Mouse (Mus musculus) lung, adult 2 months (tissue): Measurements from ENCODE around the gene Rpa3. TPM values are rescaled to one million over a fixed set of nuclear protein-coding genes. Genes with fewer than 3 reads are reported as not detected.
A peak's percentile ranks its signal among the peaks of the same experiment; 100 is the strongest.

Experiments
- DNase-seq: peaks from one replicate; pipeline ENCODE4 v3.0.0; 2022
- H3K4me1 ChIP-seq: fragments of 200-500 bp; 2 replicates; pipeline ENCODE4 v1.6.1; 2011; ENCODE audit warnings: low read length; ENCODE audit not compliant: control insufficient read depth, insufficient read depth
- H3K4me3 ChIP-seq: fragments of 200-500 bp; replicated peaks from 2 replicates; pipeline ENCODE3; 2011; ENCODE audit warnings: low read depth, mild to moderate bottlenecking, control low read depth, low read length; ENCODE audit errors: extremely low read depth
- CTCF ChIP-seq: fragments of 200-500 bp; IDR thresholded peaks from 2 replicates; pipeline ENCODE4 v1.5.1; 2011; ENCODE audit warnings: mild to moderate bottlenecking, low read length, control low read depth; ENCODE audit not compliant: insufficient read depth
- POLR2A ChIP-seq: fragments of 200-500 bp; IDR thresholded peaks from 2 replicates; pipeline ENCODE4 v1.6.1; 2011; ENCODE audit warnings: low read depth, mild to moderate bottlenecking, control low read depth, low read length, borderline replicate concordance; ENCODE audit errors: extremely low read depth
- WGBS: fragments of 180-500 bp; shearing (Covaris S2); methylation state at CpG from one replicate; pipeline ENCODE4 v1.1.7; 2018; 5-methylcytosine and 5-hydroxymethylcytosine counted together
- polyA plus RNA-seq: library from polyadenylated mRNA; depleted of rRNA; stranded (reverse); fragments of >200 nt; gene quantifications from 2 replicates; pipeline ENCODE4 v1.2.3, GENCODE M21; 2012; rRNA removed

Gene Rpa3
- polyA plus RNA-seq, result 1.8 and 3.7 TPM in 2 replicates

DNA sequence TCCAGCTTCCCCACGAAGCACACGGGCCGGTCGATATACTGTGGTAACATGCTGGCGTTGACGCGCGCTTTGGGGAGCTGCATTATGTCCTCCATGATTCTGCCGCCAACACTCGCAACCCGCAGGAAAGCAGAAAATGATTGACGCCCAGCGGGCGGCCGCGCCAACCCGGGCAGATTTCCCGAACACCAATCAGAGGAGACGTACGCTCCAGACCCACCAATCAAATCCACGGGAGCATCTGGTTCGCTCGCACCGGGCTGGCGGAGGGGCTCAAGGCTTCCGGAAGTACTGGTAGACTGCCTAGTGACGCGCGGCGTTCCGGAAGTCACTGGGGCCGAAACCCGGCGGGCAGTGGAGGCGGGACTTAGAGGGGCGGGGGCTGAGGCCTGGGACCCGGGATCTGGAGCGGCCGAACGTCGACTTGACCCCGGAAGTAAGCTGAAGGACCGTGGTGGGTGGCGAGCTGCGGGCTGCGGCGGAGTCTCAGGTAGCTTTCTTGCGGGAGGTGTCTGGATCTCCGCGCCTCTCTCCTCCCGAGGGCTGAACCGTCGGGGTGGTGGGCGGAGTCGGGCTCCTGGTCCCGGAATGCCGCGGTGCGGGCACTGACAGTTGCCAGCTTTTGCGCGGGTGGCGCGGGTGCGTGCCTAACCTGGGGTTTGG is at the start of gene Rpa3, which contains the start of the genes Umad1 and Gm45062:
Gene Rpa3 (minus strand): TSS at position 170 of the 663 bp plus-strand sequence.
Gene Umad1 (plus strand): TSS at position 285 of the 663 bp plus-strand sequence.
Gene Gm45062 (plus strand): TSS at position 447 of the 663 bp plus-strand sequence.
- Histone ChIP-seq H3K4me1 (no peaks in the 10 kb centered on the region; the same call in 1 of the 2 replicates), H3K4me3 (peak within 1 kb of the TSS; percentile 99)
- WGBS, result under 1% methylated on average over 64 of the region's 64 CpGs
- peak; percentile 97 for DNase-seq
- TF ChIP-seq POLR2A (peak; percentile 71; the same call in 1 of the 2 replicates), CTCF (no peak)

DNA sequence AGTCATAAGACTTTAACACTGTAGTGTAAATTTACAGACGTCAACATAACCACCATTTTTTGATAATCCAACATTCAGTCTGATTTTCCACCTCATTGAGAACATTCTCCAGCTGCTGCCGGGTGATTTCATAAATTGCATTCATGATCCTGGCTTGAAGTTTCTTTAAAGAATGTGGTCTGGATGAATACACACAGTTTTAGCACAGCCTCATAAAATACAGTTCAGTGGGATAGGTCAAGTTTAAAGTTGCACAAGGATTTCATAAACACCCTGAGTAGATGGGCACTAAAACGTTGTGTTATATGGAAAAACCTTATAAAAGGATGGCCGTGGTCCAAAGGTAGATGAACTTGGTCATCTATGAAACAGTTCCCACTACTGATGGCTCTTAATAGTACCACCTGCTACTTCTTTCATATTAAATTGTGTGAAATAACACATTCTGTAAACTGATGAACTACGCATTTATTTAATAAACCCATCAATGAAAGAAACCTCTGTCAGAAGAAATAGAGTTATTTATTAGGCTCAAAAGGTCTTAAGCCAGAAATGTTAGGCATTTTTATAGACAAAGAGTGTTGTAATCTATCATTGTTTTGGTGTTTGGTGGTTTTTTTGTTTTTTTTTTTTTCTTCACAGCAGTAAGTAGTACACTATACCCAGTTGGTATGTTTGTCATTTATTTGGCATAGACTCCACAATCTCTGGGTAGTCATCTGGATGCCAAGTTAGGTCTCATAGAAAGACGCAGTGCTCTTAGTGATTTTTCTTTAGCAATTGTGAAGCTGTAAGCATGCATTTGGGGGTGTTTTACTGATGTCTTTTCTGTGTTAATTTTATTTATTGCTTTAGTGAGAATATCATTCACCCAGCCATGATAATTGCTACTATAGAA is 49.2 kb upstream of the Rpa3 start:
- no peak for DNase-seq
- no peak overlapping the region for H3K4me3 ChIP-seq
- H3K4me1 ChIP-seq, result no peaks in the 10 kb centered on the region
- TF ChIP-seq CTCF (no peak), POLR2A (no peak)
- 78% methylated on average over 6 of the region's 6 CpGs for WGBS

DNA sequence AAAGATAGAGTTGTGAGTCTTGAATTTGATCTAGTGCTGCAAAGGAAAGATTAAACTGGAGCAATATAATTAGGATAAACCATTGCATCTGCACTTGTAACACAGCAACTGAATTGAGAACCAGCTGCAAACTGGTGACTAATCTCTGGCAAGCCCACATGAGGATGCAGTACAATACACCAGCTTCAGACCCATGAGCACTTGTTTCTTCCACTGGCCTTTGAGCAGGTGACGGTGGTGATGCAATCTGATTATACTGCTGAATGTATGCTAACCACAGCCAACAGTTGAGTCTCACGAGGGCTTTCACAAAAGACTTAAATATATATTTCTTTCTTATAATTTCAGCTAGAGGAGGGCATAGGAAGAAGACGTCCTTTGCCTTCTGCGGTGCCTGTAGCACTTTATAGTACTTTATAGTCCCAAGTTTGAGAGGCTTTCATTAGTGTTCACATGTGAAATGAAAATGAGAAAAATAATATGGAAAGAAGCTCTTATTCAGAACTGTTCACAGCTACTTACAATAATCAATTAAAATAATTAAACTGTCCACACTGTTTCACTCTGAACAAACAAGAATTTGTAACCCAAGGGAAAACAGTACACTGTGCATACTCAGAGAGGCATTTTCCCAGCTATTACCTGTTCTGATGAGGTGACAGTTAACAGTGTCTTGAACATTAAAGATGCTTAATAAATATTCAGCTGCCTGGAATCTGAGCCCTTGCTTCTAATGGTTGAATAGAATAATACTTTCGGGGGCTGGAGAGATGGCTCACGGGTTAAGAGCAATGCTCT is 40.3 kb upstream of the Rpa3 start:
- WGBS, result 80% methylated on average over 6 of the region's 6 CpGs
- TF ChIP-seq CTCF, result no peak
- no peak for TF ChIP-seq POLR2A
- Histone ChIP-seq H3K4me3 (no peak overlapping the region), H3K4me1 (no peaks in the 10 kb centered on the region)
- no peak for DNase-seq

DNA sequence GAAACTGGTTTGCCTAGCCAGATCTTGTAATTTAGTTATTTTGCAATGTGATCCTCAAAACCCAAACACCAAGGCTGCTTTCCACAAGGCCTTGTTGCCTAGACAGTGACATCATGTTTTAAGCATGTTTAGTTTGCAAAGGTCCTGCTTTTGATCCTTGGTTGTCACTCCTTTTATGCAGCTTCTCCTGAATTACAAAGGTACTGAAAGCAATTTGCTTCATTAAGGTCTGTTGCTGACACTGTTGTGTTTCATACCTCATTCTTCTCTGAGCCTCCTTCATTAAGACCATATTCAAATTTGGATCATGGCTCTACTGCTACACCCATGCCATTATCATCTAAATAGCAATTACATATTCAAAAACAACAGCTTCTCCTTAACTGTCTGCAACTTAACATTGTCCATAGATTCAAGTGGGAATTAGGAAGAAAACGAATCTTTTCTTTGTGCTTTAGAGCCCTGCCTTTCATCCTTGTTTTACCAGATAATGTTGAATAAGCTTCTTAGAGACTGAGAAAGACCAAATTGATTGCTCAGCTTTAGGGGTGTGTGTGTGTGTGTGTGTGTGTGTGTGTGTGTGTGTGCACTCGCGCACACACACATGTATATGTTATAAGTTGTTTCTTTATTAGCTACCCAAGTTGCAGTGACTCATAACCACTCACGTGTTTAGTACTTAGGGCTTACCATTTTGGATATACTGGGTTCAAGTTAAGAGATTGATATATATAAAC is 35.2 kb upstream of the Rpa3 start:
- Histone ChIP-seq H3K4me1 (no peaks in the 10 kb centered on the region), H3K4me3 (no peak overlapping the region)
- 90% methylated on average over 4 of the region's 4 CpGs for WGBS
- TF ChIP-seq CTCF (no peak), POLR2A (no peak)
- DNase-seq, result no peak

DNA sequence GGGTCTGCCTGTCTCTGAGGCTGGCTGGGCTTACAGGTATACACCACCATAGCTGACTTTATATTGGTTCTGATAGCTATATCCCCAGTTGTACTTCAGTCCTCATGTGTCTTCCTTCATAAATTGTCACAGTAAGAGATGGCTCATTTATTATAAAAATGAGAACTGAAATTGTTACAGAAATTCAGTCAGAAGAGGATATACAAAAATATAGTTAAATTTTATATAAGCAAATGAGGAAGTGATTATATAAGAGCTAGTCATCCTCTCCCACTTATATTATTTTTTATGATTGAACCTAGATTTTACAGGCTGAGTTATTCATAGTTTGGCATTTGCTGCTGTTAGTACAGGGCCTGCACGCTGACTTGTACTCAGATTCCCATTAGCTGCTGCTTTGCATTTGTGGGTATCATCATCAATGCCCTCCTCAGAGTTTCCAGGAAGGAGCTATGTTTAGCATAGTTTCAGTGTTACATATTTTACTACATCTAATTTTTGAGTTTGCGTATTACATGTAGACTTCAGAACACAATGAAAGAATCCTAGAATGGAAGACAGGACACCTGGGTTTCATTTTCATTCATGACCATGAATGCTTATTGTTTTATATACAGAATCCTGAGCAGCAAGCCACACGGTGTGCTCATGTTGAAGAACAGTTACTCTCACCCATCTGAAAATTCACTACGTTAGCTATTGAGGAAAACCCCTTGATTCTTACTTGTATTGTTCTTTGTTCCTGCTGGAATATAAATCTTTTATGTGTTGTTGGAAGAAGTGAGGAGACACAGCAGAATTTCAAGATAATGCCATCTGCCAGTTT is 30.0 kb upstream of the Rpa3 start:
- no peak overlapping the region for H3K4me3 ChIP-seq
- H3K4me1 ChIP-seq, result peaks cover 8% of the 10 kb centered on the region
- TF ChIP-seq POLR2A, result no peak
- no peak for TF ChIP-seq CTCF
- 76% methylated on average over 4 of the region's 4 CpGs for WGBS
- DNase-seq, result no peak

DNA sequence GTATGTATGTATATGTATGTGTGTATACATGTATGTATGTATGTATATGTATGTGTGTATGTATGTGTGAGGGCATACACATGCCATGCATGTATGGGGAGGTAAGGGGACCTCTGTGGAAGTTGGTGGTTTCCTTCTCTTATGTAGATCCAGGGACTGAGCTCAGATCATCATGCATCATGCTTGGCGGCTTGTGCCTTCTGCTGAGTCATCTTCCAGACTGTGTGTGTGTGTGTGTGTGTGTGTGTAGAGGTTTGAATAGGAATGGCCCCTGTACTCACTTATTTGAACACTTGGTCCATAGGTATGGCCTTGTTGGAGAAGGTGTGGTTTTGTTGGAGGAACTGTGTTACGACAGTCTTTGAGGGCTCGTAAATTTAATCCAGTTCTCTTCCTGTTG is 27.2 kb upstream of the Rpa3 start:
- 91% methylated on average over 3 of the region's 3 CpGs for WGBS
- Histone ChIP-seq H3K4me1 (peaks cover 8% of the 10 kb centered on the region), H3K4me3 (no peak overlapping the region)
- no peak for TF ChIP-seq POLR2A
- TF ChIP-seq CTCF, result no peak
- DNase-seq, result no peak

DNA sequence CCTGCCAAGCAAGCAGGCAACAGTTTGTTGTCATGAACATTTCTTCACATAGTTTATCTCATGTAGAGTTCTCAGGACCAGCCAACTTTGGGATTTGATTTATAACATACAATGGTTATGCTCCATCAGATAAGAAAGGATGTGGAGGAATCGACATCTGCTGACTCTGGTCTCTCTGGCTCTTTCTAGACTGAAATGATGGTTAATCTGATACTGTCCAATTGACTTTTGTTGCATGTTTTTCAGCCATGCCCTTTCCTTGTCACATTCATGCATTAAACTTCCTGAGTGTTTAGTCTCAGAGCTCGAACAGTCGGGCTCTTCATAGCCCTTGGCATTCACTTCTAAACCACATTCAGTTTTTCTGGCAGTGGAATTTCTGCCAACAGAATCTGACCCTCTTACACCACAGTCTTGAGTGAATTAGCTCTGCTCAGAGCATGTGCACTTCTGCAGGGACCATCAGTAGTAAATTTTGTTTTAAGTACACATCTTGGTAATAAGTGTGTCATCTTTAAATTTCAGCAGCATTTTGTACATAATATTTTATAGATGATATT is 26.5 kb upstream of the Rpa3 start:
- WGBS, result 18% methylated on average over 3 of the region's 3 CpGs

DNA sequence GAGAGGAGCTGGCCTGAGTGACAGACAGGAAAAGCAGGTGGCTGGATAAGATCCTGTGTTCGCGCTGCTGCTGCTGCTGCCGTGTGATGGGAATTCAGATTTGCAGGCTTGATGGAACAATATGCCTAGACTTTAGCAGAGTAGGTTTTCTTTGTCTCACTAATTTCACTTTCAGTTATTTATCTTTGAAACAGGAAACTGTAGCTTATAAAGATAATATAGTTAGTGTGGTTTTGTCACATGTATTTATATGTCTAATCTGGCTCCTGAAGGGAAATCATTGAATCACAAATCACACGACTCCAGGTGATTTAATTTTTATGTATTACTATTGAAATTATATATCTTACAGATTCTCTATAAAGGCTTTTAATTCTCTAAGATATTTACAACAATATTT is 24.3 kb upstream of the Rpa3 start:
- Histone ChIP-seq H3K4me3 (no peak overlapping the region), H3K4me1 (peaks cover 8% of the 10 kb centered on the region)
- no peak for TF ChIP-seq CTCF
- TF ChIP-seq POLR2A, result no peak
- DNase-seq, result no peak
- 60% methylated on average over 4 of the region's 4 CpGs for WGBS

More for the DNA sequence above, 26.5 kb upstream of the Rpa3 start:
- Histone ChIP-seq H3K4me3 (no peak overlapping the region), H3K4me1 (peaks cover 8% of the 10 kb centered on the region)
- no peak for DNase-seq
- TF ChIP-seq CTCF, result no peak
- no peak for TF ChIP-seq POLR2A

DNA sequence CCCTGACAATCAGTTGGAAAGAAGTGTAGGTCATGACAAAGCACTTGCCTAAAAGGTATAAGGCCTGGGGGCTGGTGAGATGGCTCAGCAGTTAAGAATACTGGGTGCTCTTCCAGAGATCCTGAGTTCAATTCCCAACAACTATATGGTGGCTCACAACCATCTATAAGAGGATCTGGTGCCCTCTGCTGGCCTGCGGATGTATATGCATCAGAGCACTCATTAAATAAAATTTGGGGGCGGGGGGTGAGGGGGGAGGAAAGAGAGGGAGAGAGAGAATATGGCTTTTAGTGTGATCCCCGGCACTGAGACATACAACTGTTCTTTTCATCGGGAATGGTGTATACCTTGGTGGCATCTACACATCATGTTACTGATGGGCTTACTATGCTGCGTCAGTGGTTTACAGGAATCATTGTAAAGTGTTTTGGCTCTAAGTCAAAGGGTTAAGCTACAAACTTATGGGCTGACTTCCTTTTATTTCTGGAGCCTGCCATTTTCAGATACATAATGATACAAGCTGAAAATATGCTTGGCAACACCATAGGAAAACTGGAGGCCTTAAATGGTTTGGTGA is 19.5 kb upstream of the Rpa3 start:
- no peak for DNase-seq
- Histone ChIP-seq H3K4me3 (no peak overlapping the region), H3K4me1 (0 out of 2 replicates have a peak, but pooled peaks cover 2% of the 10 kb centered on the region)
- TF ChIP-seq CTCF (no peak; the same call in 1 of the 2 replicates), POLR2A (no peak)
- WGBS, result 80% methylated on average over 5 of the region's 5 CpGs
